Mouse (Mus musculus) liver, adult 2 months (tissue): Measurements from ENCODE around the gene Dtd1.

Source experiments
- CTCF ChIP-seq: fragments of 200-500 bp; IDR thresholded peaks from 2 replicates; pipeline ENCODE4 v1.5.1; 2011; ENCODE audit warnings: low read depth, low read length, control low read depth
- POLR2A ChIP-seq: fragments of 200-500 bp; IDR thresholded peaks from 2 replicates; pipeline ENCODE4 v1.6.1; 2011; ENCODE audit warnings: low read length, control low read depth; ENCODE audit not compliant: insufficient read depth; ENCODE audit errors: extremely low read depth

- TF ChIP-seq CTCF: no peak
- no peak for TF ChIP-seq POLR2A
Observed at GRCm38 (mm10) chr2:144621491-144621890, 21.8 kb downstream of the Dtd1 start.
